Mouse (Mus musculus): ENCODE measurements around the gene Cpeb1. TPM values are rescaled to one million over a fixed set of nuclear protein-coding genes. Genes with fewer than 3 reads are reported as not detected.
"Not testable (repeated sequence)": the region's sequence is repeated elsewhere in the genome, so short reads cannot be mapped to it uniquely, and the experiment has no call there.

The Cpeb1 gene
- total RNA-seq (2017) = 0.25 TPM in 1 of 2 replicates, not detected in the other

- ATAC-seq (ENCODE audit: extremely low read depth, insufficient number of reproducible peaks, low FRiP score, poor library complexity, severe bottlenecking) = no peak
These were observed at the start of gene Cpeb1 for GRCm38 (mm10) chr7:81455155-81455651. TSS of gene Cpeb1 (minus strand) at chr7:81455465.

GRCm38 (mm10) chr7:81501050-81501449 is 45.8 kb upstream of the Cpeb1 start:
- ATAC-seq (ENCODE audit: extremely low read depth, insufficient number of reproducible peaks, low FRiP score, poor library complexity, severe bottlenecking) = no peak

- ATAC-seq (ENCODE audit: extremely low read depth, insufficient number of reproducible peaks, low FRiP score, poor library complexity, severe bottlenecking) = no peak
These were observed 42.9 kb upstream of the Cpeb1 start, which contains the start of gene BC048679 for GRCm38 (mm10) chr7:81498181-81498580. TSS of gene BC048679 (minus strand) at chr7:81498281.

GRCm38 (mm10) chr7:81497171-81497570 is 41.9 kb upstream of the Cpeb1 start:
- ATAC-seq (ENCODE audit: extremely low read depth, insufficient number of reproducible peaks, low FRiP score, poor library complexity, severe bottlenecking) = no peak

GRCm38 (mm10) chr7:81493331-81494021 is 38.2 kb upstream of the Cpeb1 start, which contains the start of gene Ap3b2:
TSS of gene Ap3b2 (minus strand) at chr7:81493925.
- no peak for ATAC-seq (ENCODE audit: extremely low read depth, insufficient number of reproducible peaks, low FRiP score, poor library complexity, severe bottlenecking)

GRCm38 (mm10) chr7:81492628-81493027 is 37.4 kb upstream of the Cpeb1 start:
- no peak for ATAC-seq (ENCODE audit: extremely low read depth, insufficient number of reproducible peaks, low FRiP score, poor library complexity, severe bottlenecking)

GRCm38 (mm10) chr7:81489649-81490048 is 34.4 kb upstream of the Cpeb1 start:
- no peak for ATAC-seq (ENCODE audit: extremely low read depth, insufficient number of reproducible peaks, low FRiP score, poor library complexity, severe bottlenecking)

- ATAC-seq (ENCODE audit: extremely low read depth, insufficient number of reproducible peaks, low FRiP score, poor library complexity, severe bottlenecking) = no peak
These were observed 25.5 kb upstream of the Cpeb1 start for GRCm38 (mm10) chr7:81480800-81481199.

- no peak for ATAC-seq (ENCODE audit: extremely low read depth, insufficient number of reproducible peaks, low FRiP score, poor library complexity, severe bottlenecking)
These were observed 24.3 kb upstream of the Cpeb1 start for GRCm38 (mm10) chr7:81479531-81480090.

- ATAC-seq (ENCODE audit: extremely low read depth, insufficient number of reproducible peaks, low FRiP score, poor library complexity, severe bottlenecking) = not testable (repeated sequence)
These were observed 23.0 kb upstream of the Cpeb1 start for GRCm38 (mm10) chr7:81478261-81478660.

- no peak for ATAC-seq (ENCODE audit: extremely low read depth, insufficient number of reproducible peaks, low FRiP score, poor library complexity, severe bottlenecking)
These were observed 21.6 kb upstream of the Cpeb1 start for GRCm38 (mm10) chr7:81476833-81477232.

GRCm38 (mm10) chr7:81475221-81475620 is 20.0 kb upstream of the Cpeb1 start:
- ATAC-seq (ENCODE audit: extremely low read depth, insufficient number of reproducible peaks, low FRiP score, poor library complexity, severe bottlenecking) = no peak

- no peak for ATAC-seq (ENCODE audit: extremely low read depth, insufficient number of reproducible peaks, low FRiP score, poor library complexity, severe bottlenecking)
These were observed 9.7 kb upstream of the Cpeb1 start for GRCm38 (mm10) chr7:81464906-81465450.

- no peak for ATAC-seq (ENCODE audit: extremely low read depth, insufficient number of reproducible peaks, low FRiP score, poor library complexity, severe bottlenecking)
These were observed 8.9 kb upstream of the Cpeb1 start for GRCm38 (mm10) chr7:81464116-81464515.

GRCm38 (mm10) chr7:81462815-81463214 is 7.5 kb upstream of the Cpeb1 start:
- no peak for ATAC-seq (ENCODE audit: extremely low read depth, insufficient number of reproducible peaks, low FRiP score, poor library complexity, severe bottlenecking)

- ATAC-seq (ENCODE audit: extremely low read depth, insufficient number of reproducible peaks, low FRiP score, poor library complexity, severe bottlenecking) = no peak
These were observed 780 bp downstream of the Cpeb1 start for GRCm38 (mm10) chr7:81454331-81455039.

- ATAC-seq (ENCODE audit: extremely low read depth, insufficient number of reproducible peaks, low FRiP score, poor library complexity, severe bottlenecking) = no peak
These were observed 1.6 kb downstream of the Cpeb1 start for GRCm38 (mm10) chr7:81453443-81454274.

GRCm38 (mm10) chr7:81452971-81453441 is 2.3 kb downstream of the Cpeb1 start:
- ATAC-seq (ENCODE audit: extremely low read depth, insufficient number of reproducible peaks, low FRiP score, poor library complexity, severe bottlenecking) = no peak

- no peak for ATAC-seq (ENCODE audit: extremely low read depth, insufficient number of reproducible peaks, low FRiP score, poor library complexity, severe bottlenecking)
These were observed 56.3 kb downstream of the Cpeb1 start for GRCm38 (mm10) chr7:81398957-81399356.

Data from neutrophil, adult 5-6 weeks (primary cell).